Mouse (Mus musculus) limb, embryonic 14.5 days (tissue): ENCODE results near the gene Tm4sf20. TPM values are rescaled to one million over a fixed set of nuclear protein-coding genes. Genes with fewer than 3 reads are reported as not detected.

Experiments
- ATAC-seq: fragments of 200-750 bp; cut with Nextera tagmentation; 2 replicates; pipeline ENCODE4 v1.8.0; 2017; ENCODE audit warnings: low read depth, moderate number of reproducible peaks, moderate TSS enrichment; ENCODE audit not compliant: low FRiP score
- DNase-seq: peaks from one replicate; pipeline ENCODE4 v3.0.0-alpha.2; 2015; ENCODE audit warnings: low spot score
- H3K27ac ChIP-seq: fragments of 300-500 bp; sonication (generic); replicated peaks from 2 replicates; pipeline ENCODE4 v1.5.1; 2014; ENCODE audit warnings: low read depth, mild to moderate bottlenecking, low read length, moderate library complexity, mixed read lengths
- H3K27me3 ChIP-seq: fragments of 300-500 bp; sonication (generic); 2 replicates; pipeline ENCODE4 v1.6.1; 2014; ENCODE audit warnings: low read length, mixed read lengths; ENCODE audit not compliant: control insufficient read depth, insufficient read depth
- H3K36me3 ChIP-seq: fragments of 300-500 bp; sonication (generic); 2 replicates; pipeline ENCODE4 v1.6.1; 2014; ENCODE audit warnings: mild to moderate bottlenecking, low read length, moderate library complexity, mixed read lengths; ENCODE audit not compliant: control insufficient read depth, insufficient read depth
- H3K4me1 ChIP-seq: fragments of 300-500 bp; sonication (generic); 2 replicates; pipeline ENCODE4 v1.6.1; 2014; ENCODE audit warnings: antibody characterized with exemption, low read length, mixed read lengths; ENCODE audit not compliant: control insufficient read depth, insufficient read depth
- H3K4me2 ChIP-seq: fragments of 300-500 bp; sonication (generic); replicated peaks from 2 replicates; pipeline ENCODE4 v1.6.1; 2014; ENCODE audit warnings: low read depth, mild to moderate bottlenecking, low read length, moderate library complexity; ENCODE audit not compliant: severe bottlenecking
- H3K4me3 ChIP-seq: fragments of 300-500 bp; sonication (generic); replicated peaks from 2 replicates; pipeline ENCODE4 v1.5.1; 2014; ENCODE audit warnings: low read length
- H3K9ac ChIP-seq: fragments of 300-500 bp; sonication (generic); 2 replicates; pipeline ENCODE4 v1.6.1; 2014; ENCODE audit warnings: mild to moderate bottlenecking, low read depth, low read length, moderate library complexity; ENCODE audit not compliant: severe bottlenecking
- H3K9me3 ChIP-seq: fragments of 300-500 bp; sonication (generic); 2 replicates; pipeline ENCODE4 v1.6.1; 2016; ENCODE audit warnings: low read length; ENCODE audit not compliant: control insufficient read depth
- POLR2A ChIP-seq: fragments of 200-500 bp; IDR thresholded peaks from 2 replicates; pipeline ENCODE4 v1.8.0; 2012; ENCODE audit warnings: inconsistent platforms, mild to moderate bottlenecking, moderate library complexity, borderline replicate concordance; ENCODE audit not compliant: insufficient read depth, insufficient read length; ENCODE audit errors: extremely low read depth
- WGBS: fragments of 180-500 bp; shearing (Covaris S2); extraction: QIAGEN DNeasy Blood & Tissue Kit; methylation state at CpG from one replicate; pipeline ENCODE4 v1.1.7; 2014; 5-methylcytosine and 5-hydroxymethylcytosine counted together
- polyA plus RNA-seq, 2 experiments: library from polyadenylated mRNA; depleted of rRNA in 1 of 2; stranded (reverse) in 1 of 2; unstranded in 1 of 2; fragments of >200 nt; fragmentation: Nextera tagmentation in 1 of 2; extraction: Ambion mirVana in 1 of 2; gene quantifications; 2 replicates each; pipeline versions ENCODE4 v1.2.1 to v1.2.3; 2012 to 2014

The Tm4sf20 gene
- polyA plus RNA-seq, 2 experiments: not detected

GRCm38 (mm10) chr1:82759520-82759919 lies 8.7 kb downstream of the Tm4sf20 start:
- Histone ChIP-seq H3K27me3 (no peaks in the 10 kb centered on the region), H3K36me3 (peaks cover 18% of the 10 kb centered on the region), H3K9ac (no peak overlapping the region), H3K27ac (no peak overlapping the region), H3K4me1 (no peaks in the 10 kb centered on the region), H3K4me2 (no peak overlapping the region), H3K9me3 (no peaks in the 10 kb centered on the region), H3K4me3 (no peak overlapping the region)
- 92% methylated on average over 1 of the region's 1 CpGs for WGBS
- DNase-seq (no peak), ATAC-seq (no peak)
- TF ChIP-seq POLR2A: no peak

- Histone ChIP-seq H3K36me3 (peaks cover 39% of the 10 kb centered on the region), H3K9me3 (no peaks in the 10 kb centered on the region), H3K9ac (no peak overlapping the region), H3K27ac (no peak overlapping the region), H3K4me1 (no peaks in the 10 kb centered on the region), H3K4me3 (no peak overlapping the region), H3K4me2 (no peak overlapping the region), H3K27me3 (no peaks in the 10 kb centered on the region)
- no peak for TF ChIP-seq POLR2A
- ATAC-seq: no peak
- no peak for DNase-seq
- 88% methylated on average over 2 of the region's 2 CpGs for WGBS
Observed at GRCm38 (mm10) chr1:82747714-82748452, 20.4 kb downstream of the Tm4sf20 start.

- ATAC-seq: no peak
- no peak for TF ChIP-seq POLR2A
- WGBS: 66% methylated on average over 4 of the region's 4 CpGs
Observed at GRCm38 (mm10) chr1:82746408-82746807, 21.9 kb downstream of the Tm4sf20 start.

GRCm38 (mm10) chr1:82743962-82744361 lies 24.3 kb downstream of the Tm4sf20 start:
- DNase-seq (no peak), ATAC-seq (no peak)
- Histone ChIP-seq H3K36me3 (peaks cover 45% of the 10 kb centered on the region), H3K4me3 (no peak overlapping the region), H3K4me2 (no peak overlapping the region), H3K4me1 (no peaks in the 10 kb centered on the region), H3K9me3 (no peaks in the 10 kb centered on the region), H3K27ac (no peak overlapping the region), H3K27me3 (no peaks in the 10 kb centered on the region), H3K9ac (no peak overlapping the region)
- WGBS: 90% methylated on average over 3 of the region's 3 CpGs
- no peak for TF ChIP-seq POLR2A

More at GRCm38 (mm10) chr1:82746408-82746807, 21.9 kb downstream of the Tm4sf20 start:
- no peak overlapping the region for H3K9ac ChIP-seq
- no peak for DNase-seq
- H3K9me3 ChIP-seq: no peaks in the 10 kb centered on the region
- no peak overlapping the region for H3K4me2 ChIP-seq
- no peaks in the 10 kb centered on the region for H3K27me3 ChIP-seq
- H3K4me1 ChIP-seq: no peaks in the 10 kb centered on the region
- H3K4me3 ChIP-seq: no peak overlapping the region
- H3K36me3 ChIP-seq: peaks cover 40% of the 10 kb centered on the region
- H3K27ac ChIP-seq: no peak overlapping the region

GRCm38 (mm10) chr1:82741539-82741938 lies 26.7 kb downstream of the Tm4sf20 start:
- ATAC-seq: no peak
- Histone ChIP-seq H3K27me3 (no peaks in the 10 kb centered on the region), H3K9ac (no peak overlapping the region), H3K4me2 (no peak overlapping the region), H3K4me1 (no peaks in the 10 kb centered on the region), H3K36me3 (peaks cover 46% of the 10 kb centered on the region), H3K9me3 (no peaks in the 10 kb centered on the region), H3K4me3 (no peak overlapping the region), H3K27ac (no peak overlapping the region)
- no peak for DNase-seq
- TF ChIP-seq POLR2A: no peak
- 88% methylated on average over 7 of the region's 7 CpGs for WGBS
